Mouse (Mus musculus) right cerebral cortex, postnatal 4 days (tissue): ENCODE measurements around the gene Dis3.
"Not testable (repeated sequence)": the region's sequence is repeated elsewhere in the genome, so short reads cannot be mapped to it uniquely, and the experiment has no call there.

Experiments
- DNase-seq: peaks from one replicate; pipeline ENCODE4 v3.0.0-alpha.2; 2022

Gene Dis3

DNA sequence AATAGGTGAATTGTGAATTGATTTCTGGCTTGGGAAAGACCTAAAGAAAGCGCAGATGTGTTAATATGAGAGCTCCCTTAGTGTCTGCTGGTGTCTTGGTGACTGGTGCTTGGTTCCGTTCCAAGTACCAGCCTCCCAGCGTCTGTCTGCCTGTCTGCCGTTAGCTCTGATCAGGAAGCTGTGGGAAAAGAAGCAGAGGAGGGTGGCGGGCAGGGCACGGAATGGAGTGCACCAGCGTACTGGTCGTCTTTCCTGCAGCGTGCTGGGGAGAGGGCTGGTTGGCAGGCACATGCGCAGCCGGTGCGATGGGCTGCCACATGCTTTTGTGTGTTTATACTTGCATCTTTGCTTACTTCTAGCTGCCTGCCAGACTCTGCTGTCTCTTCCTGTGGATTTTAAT lies 39.0 kb downstream of the Dis3 start:
- DNase-seq, result no peak

DNA sequence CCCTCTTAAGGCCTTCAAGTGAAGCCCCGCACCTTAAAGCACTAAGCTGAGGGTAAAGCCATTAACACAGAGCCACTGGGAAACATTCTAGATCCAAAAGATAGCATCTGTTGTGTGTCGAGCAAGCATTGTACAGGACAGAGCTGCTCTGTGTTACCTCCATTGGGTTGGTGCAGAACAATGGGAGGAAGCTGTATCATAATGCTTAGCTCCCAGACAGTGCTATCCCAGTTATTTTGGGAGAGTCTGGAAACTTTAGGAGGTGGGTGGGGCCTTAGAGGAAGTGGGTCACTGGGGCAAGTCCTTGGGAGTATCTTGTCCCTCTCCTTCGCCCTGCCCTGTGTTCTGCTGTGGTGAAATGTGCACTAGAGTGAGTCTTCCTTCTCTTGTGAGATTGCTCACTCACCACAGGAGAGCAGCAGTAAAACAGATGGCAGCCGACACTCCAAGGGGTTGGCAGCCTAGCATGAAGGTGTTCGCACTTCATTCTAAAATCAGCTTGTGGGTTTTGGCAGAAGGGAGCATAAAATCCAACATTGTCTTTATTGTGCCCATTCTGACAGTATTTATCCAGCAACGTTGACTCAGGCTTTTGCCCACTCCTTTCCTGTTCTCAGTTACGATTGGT lies 40.5 kb downstream of the Dis3 start:
- no peak for DNase-seq

DNA sequence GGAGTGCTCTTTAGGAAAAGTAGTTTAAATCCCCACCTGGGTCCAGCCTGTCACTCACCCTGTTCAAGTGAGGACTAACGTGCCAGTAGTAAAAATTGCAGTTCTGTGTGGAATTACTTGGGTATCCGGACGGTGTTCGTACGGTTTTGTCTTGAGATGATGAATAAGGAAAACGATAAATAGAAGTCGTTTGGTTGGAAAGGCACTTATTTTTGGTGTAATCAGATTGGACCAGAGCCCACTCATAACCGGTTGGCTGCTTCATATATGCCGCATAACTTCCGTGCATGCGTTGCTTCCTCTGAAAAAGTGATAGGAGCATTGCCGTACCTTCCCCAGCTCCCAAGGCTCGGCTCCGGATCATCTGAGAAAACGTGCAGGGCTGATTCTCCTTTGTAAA lies 52.8 kb downstream of the Dis3 start:
- DNase-seq, result no peak

DNA sequence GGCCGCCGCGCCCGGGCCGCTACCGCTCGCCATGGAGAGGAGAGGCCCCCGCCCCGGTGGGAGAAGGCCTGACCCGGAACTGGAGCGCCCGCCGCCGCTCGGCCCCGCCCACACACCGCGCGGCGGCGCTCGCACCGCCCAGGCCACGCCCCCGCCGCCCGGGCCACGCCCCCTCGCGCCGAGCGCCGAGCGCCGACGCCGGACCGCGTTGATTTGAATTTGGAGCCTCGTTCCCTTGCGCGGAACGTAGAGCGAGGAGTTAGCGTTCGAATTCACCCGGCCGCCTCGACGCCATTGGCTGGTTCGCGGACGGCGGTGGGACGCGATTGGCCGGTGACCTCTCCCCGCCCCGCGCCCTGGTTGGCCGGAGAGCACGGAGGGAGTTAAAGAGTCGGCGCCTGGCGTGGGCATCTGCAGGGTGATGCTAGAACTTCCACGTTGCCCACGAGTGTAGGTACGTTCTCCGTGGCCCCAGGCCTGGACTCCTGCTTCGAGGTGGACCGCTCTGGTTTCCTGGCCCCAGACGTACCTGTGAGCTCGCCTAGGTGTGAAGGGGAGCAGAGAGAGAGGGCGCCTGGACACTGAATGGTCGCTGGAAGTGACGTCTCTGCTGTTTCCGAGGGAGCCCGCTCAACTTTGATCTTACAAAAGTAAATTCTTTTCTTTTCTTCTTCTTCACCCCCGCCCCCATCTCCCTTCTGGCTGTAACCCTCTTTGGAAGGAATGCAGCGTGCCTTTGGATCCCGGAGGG lies 53.4 kb downstream of the Dis3 start, which contains the start of the genes Mzt1 and Bora:
Gene Mzt1 (minus strand): TSS at position 104 of the 751 bp plus-strand sequence.
Gene Bora (plus strand): TSS at position 192 of the 751 bp plus-strand sequence.
- peak; percentile 89 for DNase-seq

DNA sequence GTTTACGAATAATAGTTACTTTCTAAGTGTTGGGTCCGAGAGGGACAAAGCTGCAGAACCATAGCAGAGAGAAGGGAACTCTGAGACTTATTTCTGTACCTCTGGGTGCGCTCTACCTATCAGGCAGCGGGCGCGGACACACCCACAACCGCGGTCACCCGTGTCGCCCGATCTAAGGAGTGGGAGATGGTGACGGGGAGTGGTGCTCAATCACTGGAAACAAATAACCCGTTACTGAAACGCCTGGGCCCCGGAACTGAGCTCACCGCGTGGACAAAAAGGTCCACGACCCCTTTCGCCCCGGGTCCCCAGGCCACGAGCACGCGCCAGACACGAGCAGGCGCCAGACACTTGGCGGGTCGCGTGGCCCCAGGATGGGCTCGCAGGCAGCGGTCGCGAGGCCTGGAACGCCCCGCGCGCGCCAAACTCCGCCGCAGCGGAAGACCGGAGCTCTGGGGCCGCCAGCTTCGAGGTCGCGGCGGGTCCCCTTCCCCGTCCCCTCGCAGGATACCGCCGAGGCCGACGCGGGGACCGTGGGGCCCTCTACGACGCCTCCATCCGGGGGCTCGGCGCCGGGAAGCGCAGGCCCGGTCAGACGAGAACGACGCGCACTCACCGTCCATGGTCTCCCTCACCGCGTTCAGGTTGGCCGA lies 54.1 kb downstream of the Dis3 start:
- peak; percentile 37 for DNase-seq

DNA sequence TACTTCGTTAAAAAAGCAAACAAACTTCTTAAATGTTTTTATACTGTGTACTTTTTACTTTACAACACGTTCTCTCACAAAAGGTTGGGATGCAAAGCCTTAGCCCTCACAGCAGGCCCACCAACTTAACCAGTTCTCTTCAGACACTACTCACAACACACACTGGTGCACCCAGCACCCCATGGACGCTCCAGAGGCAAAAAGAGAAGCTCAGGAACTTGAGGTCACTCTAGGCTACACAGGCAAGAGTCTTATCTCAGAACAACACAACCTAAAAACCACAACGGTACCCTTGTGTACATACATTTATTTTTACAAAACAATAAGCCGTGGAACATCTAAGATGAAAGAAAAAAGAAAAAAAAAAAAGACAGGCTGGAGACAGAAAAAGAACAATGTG lies 54.9 kb downstream of the Dis3 start:
- DNase-seq, result no peak

DNA sequence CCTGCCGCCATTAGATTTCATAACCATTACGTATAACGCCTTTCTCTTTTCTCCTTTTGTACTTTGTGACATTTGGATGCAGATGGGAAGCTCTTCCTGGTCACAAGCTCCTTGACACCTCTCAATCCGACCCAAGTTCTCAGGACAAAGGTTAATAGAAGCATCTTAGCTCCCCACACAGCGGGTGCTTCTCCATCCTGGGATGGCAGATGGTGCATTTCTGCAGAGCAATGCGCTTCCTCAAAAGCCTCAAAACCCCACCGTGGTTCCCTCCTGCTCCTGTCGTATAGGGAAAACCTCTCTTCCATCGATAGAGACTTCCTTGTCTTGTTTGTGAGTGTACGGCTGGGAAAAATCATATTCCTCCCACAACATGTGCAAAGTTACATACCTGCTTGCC lies 55.5 kb downstream of the Dis3 start:
- no peak for DNase-seq

DNA sequence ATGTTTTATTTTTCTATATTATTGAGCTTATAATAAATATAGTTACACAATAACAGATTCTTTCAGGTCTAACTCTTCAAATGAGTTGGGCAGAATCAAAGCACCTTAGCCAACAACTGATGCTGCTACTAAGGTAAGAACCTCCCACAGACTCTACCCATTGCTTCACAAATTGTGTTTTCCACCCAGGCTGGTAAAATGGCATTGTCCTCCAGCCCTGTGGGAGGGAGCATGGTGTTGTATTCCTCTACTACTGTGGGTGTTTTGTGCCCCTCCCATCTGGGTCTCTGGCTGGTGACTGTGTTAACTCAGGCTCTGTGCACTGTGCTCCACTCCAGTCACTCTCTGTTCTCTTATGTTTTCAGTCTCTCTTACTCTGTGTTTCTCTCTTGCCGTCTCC lies 56.1 kb downstream of the Dis3 start:
- no peak for DNase-seq

DNA sequence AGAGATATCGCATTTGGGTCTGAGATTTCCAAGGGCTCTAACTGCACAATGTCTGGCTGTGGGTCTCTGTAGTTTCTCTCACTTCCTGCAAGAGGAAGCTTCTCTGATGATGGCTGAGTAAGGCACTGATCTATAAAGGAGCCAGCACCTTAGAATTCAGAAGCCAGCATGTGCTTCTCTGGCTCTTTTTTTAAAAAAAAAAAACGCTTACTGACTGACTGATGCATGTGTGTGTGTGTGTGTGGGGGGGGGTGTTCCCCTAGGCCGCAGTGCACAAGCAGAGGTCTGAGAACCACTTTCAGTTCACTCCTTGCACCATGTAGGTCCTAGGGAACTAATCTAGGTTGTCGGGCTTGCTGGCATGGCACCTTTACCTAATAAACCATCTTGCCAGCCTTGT lies 58.2 kb downstream of the Dis3 start:
- DNase-seq, result no peak

DNA sequence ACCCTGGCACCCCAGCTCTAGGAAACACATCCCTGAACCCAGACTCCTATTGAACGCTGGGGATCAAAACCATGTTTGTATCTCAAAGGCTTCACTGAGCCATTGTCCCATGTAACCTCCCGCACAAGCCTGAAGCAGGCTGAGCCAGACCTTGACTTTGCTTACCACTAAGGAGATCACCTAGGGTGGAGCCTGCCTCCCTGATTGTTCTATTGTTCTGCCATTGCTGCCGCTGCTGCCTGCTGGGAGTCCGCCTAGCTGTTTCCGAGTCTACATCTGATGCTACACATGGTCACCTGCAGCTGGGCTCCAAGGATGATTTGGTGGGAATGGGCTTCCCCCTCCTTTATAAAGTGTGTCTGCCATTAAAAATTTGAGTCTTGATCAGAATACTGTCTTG lies 60.3 kb downstream of the Dis3 start:
- DNase-seq, result not testable (repeated sequence)

DNA sequence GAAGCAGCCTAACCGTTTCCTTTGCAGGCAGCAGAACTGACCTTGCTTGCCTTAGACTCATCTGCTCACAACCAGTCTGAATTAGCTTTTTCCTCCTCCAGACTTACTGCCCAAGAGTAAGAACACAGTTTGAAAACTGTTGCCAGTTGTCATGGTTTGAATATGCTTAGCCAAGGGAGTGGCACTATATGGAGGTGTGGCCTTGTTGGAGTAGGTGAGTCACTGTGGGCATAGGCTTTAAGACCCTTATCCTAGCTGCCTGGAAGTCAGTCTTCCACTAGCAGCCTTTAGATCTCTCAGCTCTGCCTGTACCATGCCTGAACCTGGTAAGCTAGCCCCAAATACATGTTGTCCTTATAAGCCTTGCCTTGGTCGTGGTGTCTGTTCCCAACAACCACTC lies 61.9 kb downstream of the Dis3 start:
- no peak for DNase-seq

DNA sequence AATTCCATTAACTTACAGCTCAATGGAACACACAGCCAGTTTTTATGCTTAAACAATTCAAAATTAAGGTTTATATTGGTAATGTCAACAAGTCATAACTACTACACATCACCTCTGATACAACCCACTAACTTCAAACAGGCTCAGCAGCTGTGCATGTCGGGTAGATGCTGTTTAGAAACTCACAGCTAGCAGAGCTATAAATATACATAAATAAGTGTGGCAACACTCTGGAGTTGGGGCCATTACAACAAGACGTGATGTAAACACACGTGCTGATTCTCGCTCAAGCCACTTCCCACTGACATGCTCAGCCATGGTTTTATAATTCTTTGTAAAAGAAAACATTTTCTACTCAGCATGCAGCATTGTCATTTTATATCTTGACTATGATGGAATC lies 63.5 kb downstream of the Dis3 start:
- no peak for DNase-seq

DNA sequence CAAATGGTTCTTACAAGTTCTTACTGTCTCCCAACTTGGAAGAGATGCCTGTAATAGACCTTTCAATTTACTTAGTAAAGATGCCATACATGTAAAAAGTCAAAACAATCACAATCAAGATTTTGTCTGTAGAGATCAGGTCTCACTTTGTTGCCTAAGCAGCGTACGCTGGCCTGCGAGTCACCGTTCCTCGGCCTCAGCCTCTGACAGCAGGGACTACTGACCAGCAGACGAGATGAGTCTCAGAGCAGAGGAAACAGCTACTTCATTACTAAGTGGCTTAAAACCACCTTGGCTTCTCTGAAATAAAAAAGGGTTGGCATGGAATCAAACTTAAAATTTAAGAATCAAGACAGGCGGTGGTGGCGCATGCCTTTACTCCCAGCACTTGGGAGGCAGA lies 64.7 kb downstream of the Dis3 start:
- DNase-seq, result not testable (repeated sequence)

DNA sequence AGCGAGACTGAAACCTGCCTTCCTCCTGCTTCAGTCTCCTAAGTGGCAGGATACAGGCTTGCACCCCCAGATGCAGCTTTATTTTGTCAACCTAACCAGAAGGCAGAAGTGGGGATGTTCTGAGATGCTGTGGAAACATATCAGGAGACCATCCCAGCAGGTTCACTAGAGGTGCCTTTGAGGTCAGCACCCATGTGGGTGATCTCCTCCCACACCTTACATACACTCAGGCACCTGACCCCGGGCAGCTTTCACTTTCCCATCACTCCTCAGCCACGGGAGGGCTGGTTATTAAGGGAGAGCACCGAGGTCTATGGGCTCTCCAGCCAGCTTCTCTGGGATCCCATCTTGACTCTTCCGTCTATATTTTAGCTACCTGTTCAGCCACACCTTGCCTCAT lies 67.0 kb downstream of the Dis3 start:
- no peak for DNase-seq

DNA sequence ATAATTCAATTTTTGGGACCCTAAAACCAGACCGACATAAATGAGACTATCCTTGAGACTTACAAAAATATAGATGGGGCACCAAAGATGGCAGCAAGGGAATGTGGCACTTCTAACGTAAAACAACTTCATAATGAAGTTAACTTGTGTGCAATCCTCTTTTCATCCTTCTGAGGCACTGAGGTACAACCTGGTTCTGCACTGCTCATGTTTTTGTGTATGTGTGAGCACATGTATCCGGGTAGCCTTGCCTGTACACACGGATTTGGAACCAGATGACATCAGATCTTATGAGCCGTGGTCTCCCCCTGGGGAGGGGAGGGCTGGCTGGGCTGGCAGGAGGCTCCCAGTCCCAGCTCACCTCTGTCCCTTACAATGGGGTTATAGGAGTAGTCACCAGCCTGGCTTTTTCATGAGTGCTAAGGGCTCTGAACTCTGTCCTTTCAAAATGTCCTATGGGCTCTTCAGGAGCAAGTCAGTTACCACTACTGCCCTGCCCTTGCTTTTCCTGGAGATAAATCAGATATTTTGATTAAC lies 68.2 kb downstream of the Dis3 start:
- no peak for DNase-seq

DNA sequence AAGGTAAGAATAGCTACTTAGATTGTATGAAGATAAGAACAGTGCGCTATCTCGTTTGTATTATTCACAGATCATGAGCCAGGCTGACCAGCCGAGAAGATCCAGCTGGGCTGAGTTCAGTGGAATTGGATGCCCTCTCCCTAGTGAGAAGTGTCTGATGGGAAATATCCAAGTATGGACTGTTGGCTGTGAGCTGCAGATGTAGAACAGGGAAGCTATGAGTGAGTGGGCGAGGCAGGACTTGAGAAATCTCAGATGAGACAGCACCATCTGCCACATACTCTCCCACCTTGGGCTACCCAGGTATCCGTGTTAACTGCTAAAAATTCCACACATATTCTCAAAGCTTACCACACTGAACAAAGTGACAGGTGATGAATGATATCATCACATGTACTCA lies 69.6 kb downstream of the Dis3 start:
- no peak for DNase-seq
